Mouse (Mus musculus) brown adipose tissue, adult 24 weeks (tissue): ENCODE data around the gene Lonrf2. TPM values are rescaled to one million over a fixed set of nuclear protein-coding genes. Genes with fewer than 3 reads are reported as not detected.

Experiments
- H3K27ac ChIP-seq: fragments of 200-500 bp; replicated peaks from 2 replicates; pipeline ENCODE4 v1.5.1; 2012; ENCODE audit warnings: low read depth, mild to moderate bottlenecking, low read length
- H3K4me1 ChIP-seq: fragments of 200-500 bp; 2 replicates; pipeline ENCODE4 v1.6.1; 2012; ENCODE audit warnings: low read length, mixed read lengths; ENCODE audit not compliant: control insufficient read depth, insufficient read depth, insufficient read length
- H3K4me3 ChIP-seq: fragments of 200-500 bp; 2 replicates; pipeline ENCODE4 v1.5.1; 2012; ENCODE audit warnings: low read depth, mild to moderate bottlenecking, low read length, moderate library complexity; ENCODE audit not compliant: insufficient read depth
- polyA plus RNA-seq: library from polyadenylated mRNA; stranded (reverse); fragments of >200 nt; gene quantifications from 2 replicates; pipeline ENCODE4 v1.2.4, GENCODE M21; 2012; ENCODE audit not compliant: missing spikeins, insufficient read depth, insufficient read length

Lonrf2 gene
- polyA plus RNA-seq, 1 experiment = 0.20 TPM

GRCm38 (mm10) chr1:38766661-38767572, 69.6 kb downstream of the Lonrf2 start:
- Histone ChIP-seq H3K4me1 (no peaks in the 10 kb centered on the region), H3K4me3 (no peak overlapping the region), H3K27ac (no peak overlapping the region)

- no peak overlapping the region for H3K4me3 ChIP-seq
- no peak overlapping the region for H3K27ac ChIP-seq
- no peaks in the 10 kb centered on the region for H3K4me1 ChIP-seq
Measured at GRCm38 (mm10) chr1:38766254-38766653, 70.3 kb downstream of the Lonrf2 start.

GRCm38 (mm10) chr1:38763960-38764613, 72.4 kb downstream of the Lonrf2 start:
- Histone ChIP-seq H3K4me1 (no peaks in the 10 kb centered on the region), H3K27ac (no peak overlapping the region), H3K4me3 (no peak overlapping the region)

GRCm38 (mm10) chr1:38760424-38760823, 76.1 kb downstream of the Lonrf2 start:
- H3K27ac ChIP-seq = no peak overlapping the region
- no peaks in the 10 kb centered on the region for H3K4me1 ChIP-seq
- H3K4me3 ChIP-seq = no peak overlapping the region

- no peaks in the 10 kb centered on the region for H3K4me1 ChIP-seq
- no peak overlapping the region for H3K27ac ChIP-seq
- no peak overlapping the region for H3K4me3 ChIP-seq
Measured at GRCm38 (mm10) chr1:38757791-38758403, 78.6 kb downstream of the Lonrf2 start.

- Histone ChIP-seq H3K4me1 (no peaks in the 10 kb centered on the region), H3K27ac (no peak overlapping the region), H3K4me3 (no peak overlapping the region)
Measured at GRCm38 (mm10) chr1:38743863-38744262, 92.6 kb downstream of the Lonrf2 start.

Other genes with a start within 250 kb of the Lonrf2 start
- 0.67 and 1.3 TPM in 2 replicates for gene Aff3, start 171.8 kb downstream of the Lonrf2 start, polyA plus RNA-seq
- 0.50 TPM in 1 of 2 replicates, not detected in the other for gene Chst10, start 61.5 kb upstream of the Lonrf2 start, polyA plus RNA-seq
- not detected in 2 replicates for gene Nms, start 102.4 kb upstream of the Lonrf2 start, polyA plus RNA-seq
- gene Pdcl3, start 148.9 kb upstream of the Lonrf2 start, polyA plus RNA-seq = 62.3 and 101 TPM in 2 replicates